Mouse (Mus musculus) liver, embryonic 15.5 days (tissue): ENCODE measurements around the gene Arl2. TPM values are rescaled to one million over a fixed set of nuclear protein-coding genes. Genes with fewer than 3 reads are reported as not detected.

Experiments
- ATAC-seq: fragments of 200-750 bp; cut with Nextera tagmentation; 2 replicates; pipeline ENCODE4 v1.8.0; 2017; ENCODE audit warnings: moderate number of reproducible peaks, mild to moderate bottlenecking, moderate library complexity; ENCODE audit not compliant: insufficient read depth
- H3K27ac ChIP-seq: fragments of 300-500 bp; sonication (generic); replicated peaks from 2 replicates; pipeline ENCODE4 v1.5.1; 2015; ENCODE audit warnings: mild to moderate bottlenecking, inconsistent platforms
- H3K27me3 ChIP-seq: fragments of 300-500 bp; sonication (generic); 2 replicates; pipeline ENCODE4 v1.6.1; 2015; ENCODE audit warnings: mild to moderate bottlenecking, inconsistent platforms
- H3K36me3 ChIP-seq: fragments of 300-500 bp; sonication (generic); replicated peaks from 2 replicates; pipeline ENCODE4 v1.6.1; 2015; ENCODE audit warnings: moderate library complexity, mild to moderate bottlenecking, inconsistent platforms
- H3K4me1 ChIP-seq: fragments of 300-500 bp; sonication (generic); replicated peaks from 2 replicates; pipeline ENCODE4 v1.6.1; 2015; ENCODE audit warnings: inconsistent platforms
- H3K4me2 ChIP-seq: fragments of 300-500 bp; sonication (generic); 2 replicates; pipeline ENCODE4 v1.6.1; 2015; ENCODE audit warnings: moderate library complexity, mild to moderate bottlenecking, inconsistent platforms
- H3K4me3 ChIP-seq: fragments of 300-500 bp; sonication (generic); replicated peaks from 2 replicates; pipeline ENCODE4 v1.5.1; 2015; ENCODE audit warnings: mild to moderate bottlenecking, inconsistent platforms
- H3K9ac ChIP-seq: fragments of 300-500 bp; sonication (generic); 2 replicates; pipeline ENCODE4 v1.6.1; 2015; ENCODE audit warnings: moderate library complexity, mild to moderate bottlenecking, inconsistent platforms
- H3K9me3 ChIP-seq: fragments of 300-500 bp; sonication (generic); replicated peaks from 2 replicates; pipeline ENCODE4 v1.6.1; 2016; ENCODE audit warnings: inconsistent platforms
- WGBS: fragments of 180-500 bp; shearing (Covaris S2); methylation state at CpG from one replicate; pipeline ENCODE4 v1.1.7; 2015; ENCODE audit warnings: mixed read lengths; ENCODE audit not compliant: insufficient replicate concordance; 5-methylcytosine and 5-hydroxymethylcytosine counted together
- polyA plus RNA-seq: library from polyadenylated mRNA; unstranded; fragments of >200 nt; fragmentation: Nextera tagmentation; extraction: Ambion mirVana; gene quantifications from 2 replicates; pipeline ENCODE4 v1.2.1, GENCODE M21; 2015

Gene Arl2
- 26.0 and 28.8 TPM in 2 replicates for polyA plus RNA-seq

DNA sequence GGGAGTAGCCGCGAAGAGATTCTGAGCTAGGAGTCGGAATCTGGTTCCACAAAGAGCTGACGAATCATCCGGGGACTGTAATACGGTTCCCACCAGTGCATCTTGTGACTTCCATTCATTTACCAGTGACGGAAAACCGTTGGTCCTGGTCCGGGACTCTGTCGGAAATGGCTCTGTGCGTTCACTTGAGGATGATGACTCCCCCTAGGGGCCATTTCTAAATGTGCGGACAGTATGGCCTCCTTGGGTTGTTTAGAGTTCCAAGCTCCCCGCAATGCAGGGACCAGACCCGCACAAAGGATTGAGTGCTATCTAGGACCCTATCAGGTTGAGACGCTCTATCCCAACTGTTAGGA, at the start of gene Arl2:
TSS of gene Arl2 (minus strand) at position 155 of the 356 bp plus-strand sequence.
- 0 out of 2 replicates have a peak, but pooled peaks cover 4% of the 10 kb centered on the region for H3K36me3 ChIP-seq
- H3K9ac ChIP-seq, result peak within 1 kb of the TSS; percentile 88
- H3K9me3 ChIP-seq, result no peaks in the 10 kb centered on the region
- peaks cover 27% of the 10 kb centered on the region for H3K4me1 ChIP-seq
- peak within 1 kb of the TSS; percentile 87 for H3K4me3 ChIP-seq
- ATAC-seq, result peak; percentile 74
- peak within 1 kb of the TSS; percentile 99 for H3K4me2 ChIP-seq
- no peaks in the 10 kb centered on the region for H3K27me3 ChIP-seq
- peak within 1 kb of the TSS; percentile 99 for H3K27ac ChIP-seq
- WGBS, result under 1% methylated on average over 15 of the region's 15 CpGs

GRCm38 (mm10) chr19:6184131-6184530, 42.8 kb upstream of the Arl2 start, which contains the start of gene Majin:
Gene Majin, plus strand, starts transcription at chr19:6184388.
- no peak within 1 kb of the TSS for H3K9ac ChIP-seq
- WGBS, result 70% methylated on average over 23 of the region's 23 CpGs
- H3K4me2 ChIP-seq, result no peak within 1 kb of the TSS
- no peaks in the 10 kb centered on the region for H3K36me3 ChIP-seq
- H3K4me1 ChIP-seq, result no peaks in the 10 kb centered on the region
- H3K27me3 ChIP-seq, result no peaks in the 10 kb centered on the region
- H3K9me3 ChIP-seq, result 0 out of 2 replicates have a peak, but pooled peaks cover 3% of the 10 kb centered on the region
- ATAC-seq, result no peak
- H3K4me3 ChIP-seq, result no peak within 1 kb of the TSS
- H3K27ac ChIP-seq, result no peak within 1 kb of the TSS

DNA sequence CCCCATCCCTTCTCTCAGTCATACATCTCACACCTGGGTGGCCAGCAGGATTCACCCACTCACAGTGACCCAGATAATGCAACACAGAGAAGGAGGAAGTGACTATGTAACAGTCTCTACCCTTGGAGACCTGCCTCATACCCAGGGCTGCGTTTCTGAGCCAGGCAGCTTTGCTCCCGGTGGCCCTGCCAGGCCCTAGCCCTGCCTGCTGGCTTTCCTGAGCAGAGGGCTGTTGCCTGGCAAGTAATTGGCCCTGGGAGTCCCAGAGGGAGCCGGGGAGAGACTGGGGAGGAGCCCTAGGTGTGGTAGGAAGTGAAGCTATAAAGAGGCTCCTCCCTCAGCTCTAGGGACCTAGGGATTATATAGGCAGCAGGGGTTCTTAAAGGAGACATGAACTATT, 41.2 kb upstream of the Arl2 start:
- 10% methylated on average over 3 of the region's 3 CpGs for WGBS
- ATAC-seq, result no peak

DNA sequence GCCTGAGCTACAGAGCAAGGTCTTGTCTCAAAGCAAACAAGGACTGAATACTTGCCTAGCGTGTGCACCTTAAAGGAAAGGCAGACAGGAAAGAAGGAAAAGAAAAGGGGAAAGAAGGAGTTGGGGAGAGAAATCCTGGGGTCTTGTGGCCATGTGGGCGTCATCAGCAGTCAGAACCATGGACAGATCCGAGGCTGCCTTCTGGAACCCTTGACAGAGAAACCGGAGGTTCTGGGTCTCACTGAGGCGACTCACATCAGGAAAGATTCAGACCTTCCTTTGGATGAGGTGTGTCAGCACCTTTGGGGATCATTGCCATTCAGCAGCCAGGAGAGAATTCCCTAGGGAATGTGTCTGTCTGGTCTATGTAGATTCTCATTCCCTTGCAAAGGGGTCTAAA, 40.3 kb upstream of the Arl2 start:
- Histone ChIP-seq H3K27me3 (no peaks in the 10 kb centered on the region; the same call in 1 of the 2 replicates), H3K4me1 (no peaks in the 10 kb centered on the region), H3K4me3 (no peak overlapping the region), H3K4me2 (no peak overlapping the region), H3K9me3 (0 out of 2 replicates have a peak, but pooled peaks cover 3% of the 10 kb centered on the region), H3K9ac (no peak overlapping the region), H3K27ac (no peak overlapping the region), H3K36me3 (no peaks in the 10 kb centered on the region)
- no peak for ATAC-seq
- 19% methylated on average over 5 of the region's 5 CpGs for WGBS

More for the DNA sequence above, 41.2 kb upstream of the Arl2 start:
- Histone ChIP-seq H3K36me3 (no peaks in the 10 kb centered on the region), H3K4me2 (no peak overlapping the region), H3K27me3 (no peaks in the 10 kb centered on the region; the same call in 1 of the 2 replicates), H3K4me3 (no peak overlapping the region), H3K4me1 (no peaks in the 10 kb centered on the region), H3K27ac (no peak overlapping the region), H3K9me3 (0 out of 2 replicates have a peak, but pooled peaks cover 3% of the 10 kb centered on the region), H3K9ac (no peak overlapping the region)

DNA sequence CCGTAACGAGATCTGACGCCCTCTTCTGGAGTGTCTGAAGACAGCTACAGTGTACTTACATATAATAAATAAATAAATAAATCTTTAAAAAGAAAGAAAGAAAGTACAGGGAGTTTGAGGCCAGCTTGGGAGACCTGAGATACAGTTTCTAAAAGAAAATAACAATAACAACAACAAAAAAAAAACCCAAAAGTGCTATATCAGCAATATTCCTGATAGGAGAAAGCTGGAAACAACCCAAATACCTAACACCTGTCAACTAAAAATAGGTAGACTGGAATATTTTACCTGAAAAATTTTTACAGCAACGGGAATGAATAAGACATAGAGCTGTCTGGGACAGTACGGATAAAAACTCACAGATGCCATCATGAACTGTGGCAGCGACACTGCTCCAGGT, 37.4 kb upstream of the Arl2 start:
- Histone ChIP-seq H3K4me1 (no peaks in the 10 kb centered on the region), H3K27ac (no peak overlapping the region), H3K4me3 (no peak overlapping the region), H3K27me3 (no peaks in the 10 kb centered on the region; the same call in 1 of the 2 replicates), H3K36me3 (no peaks in the 10 kb centered on the region), H3K4me2 (no peak overlapping the region), H3K9me3 (0 out of 2 replicates have a peak, but pooled peaks cover 3% of the 10 kb centered on the region), H3K9ac (no peak overlapping the region)
- ATAC-seq, result no peak
- 79% methylated on average over 6 of the region's 6 CpGs for WGBS

GRCm38 (mm10) chr19:6174771-6175170, 33.4 kb upstream of the Arl2 start:
- no peak for ATAC-seq
- H3K27ac ChIP-seq, result no peak overlapping the region
- no peaks in the 10 kb centered on the region for H3K36me3 ChIP-seq
- no peaks in the 10 kb centered on the region; the same call in 1 of the 2 replicates for H3K27me3 ChIP-seq
- 30% methylated on average over 5 of the region's 5 CpGs for WGBS
- no peak overlapping the region for H3K4me2 ChIP-seq
- H3K9ac ChIP-seq, result no peak overlapping the region
- H3K4me1 ChIP-seq, result no peaks in the 10 kb centered on the region
- H3K9me3 ChIP-seq, result 0 out of 2 replicates have a peak, but pooled peaks cover 3% of the 10 kb centered on the region
- no peak overlapping the region for H3K4me3 ChIP-seq

DNA sequence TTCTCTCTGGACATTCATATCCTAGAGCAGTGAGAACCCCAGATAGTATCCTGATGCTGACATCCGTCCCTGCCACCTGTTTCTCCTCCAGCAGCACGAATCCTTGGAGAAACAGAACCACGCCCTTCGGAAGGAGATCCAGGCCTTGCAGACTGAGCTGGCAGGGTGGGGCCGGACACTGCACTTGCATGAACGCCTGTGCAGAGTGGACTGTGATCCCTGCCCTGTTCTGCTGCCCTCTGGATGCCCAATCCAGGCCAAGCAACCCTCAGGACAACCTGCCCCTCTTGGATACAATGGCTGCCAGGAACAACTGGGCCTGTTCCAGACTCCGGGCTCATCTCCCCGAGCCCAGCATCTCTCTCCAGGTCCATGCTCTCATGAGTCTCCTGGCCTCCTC, 29.9 kb upstream of the Arl2 start:
- Histone ChIP-seq H3K4me1 (no peaks in the 10 kb centered on the region), H3K9ac (no peak overlapping the region), H3K36me3 (no peaks in the 10 kb centered on the region), H3K4me3 (no peak overlapping the region), H3K9me3 (no peaks in the 10 kb centered on the region), H3K4me2 (no peak overlapping the region), H3K27ac (no peak overlapping the region), H3K27me3 (no peaks in the 10 kb centered on the region)
- no peak for ATAC-seq
- 57% methylated on average over 8 of the region's 8 CpGs for WGBS

DNA sequence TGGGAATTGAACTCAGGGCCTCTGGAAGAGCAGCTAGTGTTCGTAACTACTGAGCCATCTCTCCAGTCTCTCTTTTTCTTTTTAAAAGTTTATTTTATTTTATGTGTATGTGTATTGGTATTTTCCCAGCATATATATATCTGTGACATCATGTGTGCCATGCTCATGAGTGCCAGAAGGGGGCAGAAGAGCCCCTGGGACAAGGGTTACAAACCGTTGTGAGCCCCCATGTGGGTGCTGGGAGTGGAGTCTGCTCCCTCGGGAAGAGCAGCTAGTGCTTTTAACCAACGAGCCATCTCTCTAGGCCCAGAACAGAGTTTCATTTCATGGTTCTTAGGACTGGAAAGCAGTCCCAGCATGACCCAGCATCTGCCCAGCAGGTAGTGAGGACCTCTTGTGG, 25.4 kb upstream of the Arl2 start:
- Histone ChIP-seq H3K4me3 (no peak overlapping the region), H3K27ac (no peak overlapping the region), H3K27me3 (peaks cover 7% of the 10 kb centered on the region; the same call in 1 of the 2 replicates), H3K36me3 (no peaks in the 10 kb centered on the region), H3K4me2 (no peak overlapping the region), H3K9me3 (no peaks in the 10 kb centered on the region), H3K9ac (no peak overlapping the region), H3K4me1 (0 out of 2 replicates have a peak, but pooled peaks cover 7% of the 10 kb centered on the region)
- 45% methylated on average over 4 of the region's 4 CpGs for WGBS
- ATAC-seq, result no peak

GRCm38 (mm10) chr19:6163872-6164547, 22.7 kb upstream of the Arl2 start:
- no peak overlapping the region for H3K27ac ChIP-seq
- H3K27me3 ChIP-seq, result peaks cover 8% of the 10 kb centered on the region; the same call in 1 of the 2 replicates
- no peak overlapping the region for H3K4me2 ChIP-seq
- 0 out of 2 replicates have a peak, but pooled peaks cover 7% of the 10 kb centered on the region for H3K4me1 ChIP-seq
- no peaks in the 10 kb centered on the region for H3K36me3 ChIP-seq
- WGBS, result 54% methylated on average over 10 of the region's 10 CpGs
- H3K9ac ChIP-seq, result no peak overlapping the region
- ATAC-seq, result no peak
- no peak overlapping the region for H3K4me3 ChIP-seq
- no peaks in the 10 kb centered on the region for H3K9me3 ChIP-seq

- Histone ChIP-seq H3K27me3 (0 out of 2 replicates have a peak, but pooled peaks cover 6% of the 10 kb centered on the region), H3K36me3 (no peaks in the 10 kb centered on the region), H3K9ac (no peak overlapping the region), H3K27ac (no peak overlapping the region), H3K9me3 (no peaks in the 10 kb centered on the region), H3K4me1 (no peaks in the 10 kb centered on the region; the same call in 1 of the 2 replicates), H3K4me2 (no peak overlapping the region), H3K4me3 (no peak overlapping the region)
- WGBS, result 28% methylated on average over 6 of the region's 6 CpGs
- no peak for ATAC-seq
These were observed 15.9 kb upstream of the Arl2 start for GRCm38 (mm10) chr19:6157220-6157619.

GRCm38 (mm10) chr19:6156372-6156771, 15.0 kb upstream of the Arl2 start:
- Histone ChIP-seq H3K4me1 (no peaks in the 10 kb centered on the region; the same call in 1 of the 2 replicates), H3K9ac (no peak overlapping the region), H3K27ac (no peak overlapping the region), H3K4me2 (no peak overlapping the region), H3K4me3 (no peak overlapping the region), H3K9me3 (no peaks in the 10 kb centered on the region), H3K36me3 (no peaks in the 10 kb centered on the region), H3K27me3 (no peaks in the 10 kb centered on the region; the same call in 1 of the 2 replicates)
- ATAC-seq, result no peak
- 58% methylated on average over 8 of the region's 8 CpGs for WGBS
